Mouse (Mus musculus) forebrain, embryonic 16.5 days (tissue): ENCODE results near the gene Grid1. TPM values are rescaled to one million over a fixed set of nuclear protein-coding genes. Genes with fewer than 3 reads are reported as not detected.

Source experiments
- ATAC-seq: fragments of 200-750 bp; cut with Nextera tagmentation; 2 replicates; pipeline ENCODE4 v1.8.0; 2017; ENCODE audit warnings: mild to moderate bottlenecking, moderate library complexity
- H3K27ac ChIP-seq: fragments of 300-500 bp; sonication (generic); 2 replicates; pipeline ENCODE4 v1.5.1; 2014; ENCODE audit warnings: low read length, control low read depth
- H3K27me3 ChIP-seq: fragments of 300-500 bp; sonication (generic); replicated peaks from 2 replicates; pipeline ENCODE4 v1.6.1; 2014; ENCODE audit warnings: low read length; ENCODE audit not compliant: control insufficient read depth, insufficient read depth
- H3K36me3 ChIP-seq: fragments of 300-500 bp; sonication (generic); 2 replicates; pipeline ENCODE4 v1.6.1; 2014; ENCODE audit not compliant: control insufficient read depth, insufficient read depth
- H3K4me1 ChIP-seq: fragments of 300-500 bp; sonication (generic); replicated peaks from 2 replicates; pipeline ENCODE4 v1.6.1; 2014; ENCODE audit warnings: low read length; ENCODE audit not compliant: control insufficient read depth, insufficient read depth
- H3K4me2 ChIP-seq: fragments of 300-500 bp; sonication (generic); 2 replicates; pipeline ENCODE4 v1.6.1; 2014; ENCODE audit warnings: mild to moderate bottlenecking, low read length, control low read depth
- H3K4me3 ChIP-seq: fragments of 300-500 bp; sonication (generic); replicated peaks from 2 replicates; pipeline ENCODE4 v1.5.1; 2014; ENCODE audit warnings: mild to moderate bottlenecking, low read length, control low read depth
- H3K9ac ChIP-seq: fragments of 300-500 bp; sonication (generic); replicated peaks from 2 replicates; pipeline ENCODE4 v1.6.1; 2014; ENCODE audit warnings: low read depth, low read length, control low read depth
- H3K9me3 ChIP-seq: fragments of 300-500 bp; sonication (generic); 2 replicates; pipeline ENCODE4 v1.6.1; 2016; ENCODE audit warnings: low read length; ENCODE audit not compliant: control insufficient read depth
- WGBS: fragments of 180-500 bp; shearing (Covaris S2); extraction: QIAGEN DNeasy Blood & Tissue Kit; methylation state at CpG from one replicate; pipeline ENCODE4 v1.1.7; 2014; 5-methylcytosine and 5-hydroxymethylcytosine counted together
- polyA plus RNA-seq: library from polyadenylated mRNA; unstranded; fragments of >200 nt; fragmentation: Nextera tagmentation; extraction: Ambion mirVana; gene quantifications from 2 replicates; pipeline ENCODE4 v1.2.1, GENCODE M21; 2015

Grid1 gene
- polyA plus RNA-seq, 1 experiment from 2014 or later: 4.5 TPM

DNA sequence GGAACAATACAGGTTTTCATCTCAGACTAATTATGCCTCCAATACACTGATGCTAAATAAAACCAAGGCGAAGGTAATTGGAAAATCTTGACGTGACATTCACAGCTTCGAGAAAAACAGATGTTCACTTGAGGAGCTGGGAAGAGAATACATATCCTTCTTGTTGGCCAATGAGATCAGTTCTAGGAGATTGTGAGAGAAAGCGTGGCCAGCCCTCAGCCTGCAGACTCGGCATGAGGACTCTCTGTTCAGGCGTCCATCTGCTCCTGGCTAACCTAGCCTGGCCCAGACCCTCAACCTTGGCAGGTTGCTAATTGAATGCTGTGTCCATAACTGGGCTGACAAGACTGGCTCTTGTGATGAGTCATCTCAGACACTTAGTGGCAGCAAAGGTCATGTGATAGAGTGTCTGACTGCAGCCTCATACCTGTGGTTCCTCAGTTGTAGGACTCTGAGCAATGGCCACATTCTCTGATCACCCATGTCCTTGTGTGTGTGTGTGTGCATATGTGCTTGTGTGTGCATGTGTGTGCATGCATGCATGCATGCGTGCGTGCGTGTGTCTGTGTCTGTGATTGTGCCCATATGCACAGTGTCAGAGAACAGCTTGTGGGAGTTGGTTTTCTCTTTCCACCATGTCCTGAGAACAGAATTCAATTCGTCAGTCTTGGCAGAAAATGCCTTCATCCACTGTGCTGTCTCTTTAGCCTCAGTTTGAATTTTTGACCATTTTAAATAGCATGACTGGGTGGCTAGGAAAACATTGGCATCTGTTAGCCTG lies 225.2 kb downstream of the Grid1 start:
- Histone ChIP-seq H3K27ac (no peak overlapping the region), H3K9me3 (no peaks in the 10 kb centered on the region), H3K36me3 (no peaks in the 10 kb centered on the region), H3K27me3 (no peaks in the 10 kb centered on the region), H3K9ac (no peak overlapping the region), H3K4me1 (peaks cover 4% of the 10 kb centered on the region; the same call in 1 of the 2 replicates), H3K4me3 (no peak overlapping the region), H3K4me2 (no peak overlapping the region)
- peak; percentile 61 for ATAC-seq
- whole genome bisulfite sequencing: 53% methylated on average over 10 of the region's 10 CpGs

- Histone ChIP-seq H3K9ac (no peak overlapping the region), H3K4me2 (no peak overlapping the region), H3K4me3 (no peak overlapping the region), H3K36me3 (no peaks in the 10 kb centered on the region), H3K4me1 (peaks cover 4% of the 10 kb centered on the region; the same call in 1 of the 2 replicates), H3K27me3 (no peaks in the 10 kb centered on the region), H3K9me3 (no peaks in the 10 kb centered on the region), H3K27ac (no peak overlapping the region)
- 88% methylated on average over 8 of the region's 8 CpGs for WGBS
- ATAC-seq: no peak
Observed at GRCm38 (mm10) chr14:35049231-35049630, 229.3 kb downstream of the Grid1 start.

GRCm38 (mm10) chr14:35054139-35054538 lies 234.2 kb downstream of the Grid1 start:
- H3K36me3 ChIP-seq: no peaks in the 10 kb centered on the region
- H3K9ac ChIP-seq: no peak overlapping the region
- H3K4me2 ChIP-seq: no peak overlapping the region
- no peaks in the 10 kb centered on the region for H3K27me3 ChIP-seq
- no peaks in the 10 kb centered on the region for H3K9me3 ChIP-seq
- no peaks in the 10 kb centered on the region for H3K4me1 ChIP-seq
- H3K27ac ChIP-seq: no peak overlapping the region
- 83% methylated on average over 3 of the region's 3 CpGs for WGBS
- H3K4me3 ChIP-seq: no peak overlapping the region
- ATAC-seq: no peak

DNA sequence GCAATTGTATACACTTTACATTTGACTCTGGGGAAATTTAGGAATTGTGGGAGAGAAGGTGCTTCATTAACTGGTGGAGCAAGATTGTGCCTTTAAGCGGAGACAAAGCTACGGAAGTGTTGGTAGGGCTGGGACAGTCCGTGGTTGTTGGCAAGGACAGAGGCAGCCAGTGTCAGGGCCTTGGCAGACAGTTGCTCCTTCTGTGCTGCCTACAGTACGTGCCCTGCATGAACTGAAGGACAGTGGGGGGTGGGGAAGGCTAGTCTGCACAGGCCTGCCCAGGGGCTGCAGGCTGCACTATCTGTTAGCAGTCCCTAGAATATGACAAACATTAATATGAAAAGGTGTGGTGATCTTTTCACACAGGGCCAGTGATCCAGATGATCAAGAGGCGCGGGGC lies 254.7 kb downstream of the Grid1 start:
- peaks cover 6% of the 10 kb centered on the region for H3K4me1 ChIP-seq
- no peaks in the 10 kb centered on the region for H3K27me3 ChIP-seq
- no peaks in the 10 kb centered on the region for H3K9me3 ChIP-seq
- ATAC-seq: peak; percentile 99
- H3K4me2 ChIP-seq: no peak overlapping the region
- H3K36me3 ChIP-seq: no peaks in the 10 kb centered on the region
- 47% methylated on average over 6 of the region's 6 CpGs for WGBS
- no peak overlapping the region for H3K9ac ChIP-seq
- 0 out of 2 replicates have a peak overlapping the region, but pooled peaks have one; percentile 10 for H3K27ac ChIP-seq
- H3K4me3 ChIP-seq: no peak overlapping the region

- Histone ChIP-seq H3K4me1 (peaks cover under 1% of the 10 kb centered on the region), H3K9ac (no peak overlapping the region), H3K4me3 (no peak overlapping the region), H3K4me2 (no peak overlapping the region), H3K36me3 (no peaks in the 10 kb centered on the region), H3K27me3 (no peaks in the 10 kb centered on the region), H3K9me3 (no peaks in the 10 kb centered on the region), H3K27ac (no peak overlapping the region)
- ATAC-seq: peak; percentile 28; the same call in 1 of the 2 replicates
- WGBS: 51% methylated on average over 1 of the region's 1 CpGs
Observed at GRCm38 (mm10) chr14:35079954-35080353, 260.0 kb downstream of the Grid1 start.

DNA sequence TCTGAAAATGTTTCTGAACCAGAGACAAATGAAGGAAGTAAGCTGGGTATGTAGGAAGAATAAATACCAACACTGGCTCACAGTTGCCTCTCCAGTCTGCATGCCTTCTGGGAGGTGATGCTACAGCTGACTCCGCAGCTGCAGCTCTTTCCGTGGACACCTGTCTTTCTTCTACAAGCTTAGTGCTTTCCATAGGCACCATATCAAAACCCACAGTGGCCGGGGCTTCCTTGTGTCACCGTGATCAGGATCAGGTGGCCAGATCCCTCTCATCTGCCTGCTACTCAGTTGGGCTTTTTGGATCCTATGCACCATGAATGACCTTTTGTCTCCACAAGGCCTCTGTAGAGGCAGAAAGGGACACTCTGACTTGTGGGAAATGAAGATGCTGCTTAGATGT lies 272.7 kb downstream of the Grid1 start:
- Histone ChIP-seq H3K9me3 (peaks cover under 1% of the 10 kb centered on the region; the same call in 1 of the 2 replicates), H3K27ac (no peak overlapping the region), H3K36me3 (no peaks in the 10 kb centered on the region), H3K4me1 (peaks cover 14% of the 10 kb centered on the region), H3K4me3 (no peak overlapping the region), H3K4me2 (no peak overlapping the region), H3K9ac (no peak overlapping the region), H3K27me3 (no peaks in the 10 kb centered on the region)
- ATAC-seq: no peak
- 89% methylated on average over 4 of the region's 4 CpGs for WGBS

DNA sequence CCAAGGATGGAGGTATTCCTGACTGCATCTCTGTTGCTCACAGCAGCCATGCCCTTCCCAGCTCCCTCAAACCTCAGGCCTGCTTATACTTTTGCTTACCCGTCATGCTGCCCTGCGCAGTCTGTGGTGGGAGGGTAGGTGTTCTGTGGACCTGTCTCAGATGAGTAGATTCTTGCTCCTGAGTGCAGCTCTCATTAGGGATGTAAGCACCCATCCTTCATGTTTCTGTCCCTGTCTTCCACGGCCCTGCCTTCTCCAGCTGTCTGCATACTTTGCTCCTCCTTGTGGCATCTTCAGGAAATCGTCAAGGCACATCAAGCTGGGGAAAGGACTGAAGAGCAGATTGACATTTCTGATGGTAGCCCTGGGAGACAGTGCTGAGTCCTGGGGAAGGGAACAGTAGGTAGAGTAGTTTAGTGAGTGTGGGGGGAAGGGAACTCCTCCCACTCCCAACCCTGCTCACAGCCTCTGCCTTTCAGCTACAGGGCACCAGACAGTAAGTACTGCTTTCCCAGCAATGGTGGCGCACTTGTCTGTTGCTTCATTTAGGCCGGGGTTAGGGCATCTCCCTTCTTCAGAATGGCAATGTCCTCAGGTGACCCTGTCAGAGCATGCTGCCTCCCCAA lies 273.8 kb downstream of the Grid1 start:
- no peaks in the 10 kb centered on the region for H3K36me3 ChIP-seq
- H3K9me3 ChIP-seq: no peaks in the 10 kb centered on the region
- no peak overlapping the region for H3K4me2 ChIP-seq
- H3K27me3 ChIP-seq: no peaks in the 10 kb centered on the region
- 63% methylated on average over 6 of the region's 6 CpGs for WGBS
- H3K9ac ChIP-seq: no peak overlapping the region
- H3K4me1 ChIP-seq: peaks cover 14% of the 10 kb centered on the region
- peak; percentile 21 for ATAC-seq
- no peak overlapping the region for H3K4me3 ChIP-seq
- H3K27ac ChIP-seq: no peak overlapping the region

GRCm38 (mm10) chr14:35095506-35096059 lies 275.7 kb downstream of the Grid1 start:
- no peaks in the 10 kb centered on the region for H3K36me3 ChIP-seq
- WGBS: 12% methylated on average over 9 of the region's 9 CpGs

DNA sequence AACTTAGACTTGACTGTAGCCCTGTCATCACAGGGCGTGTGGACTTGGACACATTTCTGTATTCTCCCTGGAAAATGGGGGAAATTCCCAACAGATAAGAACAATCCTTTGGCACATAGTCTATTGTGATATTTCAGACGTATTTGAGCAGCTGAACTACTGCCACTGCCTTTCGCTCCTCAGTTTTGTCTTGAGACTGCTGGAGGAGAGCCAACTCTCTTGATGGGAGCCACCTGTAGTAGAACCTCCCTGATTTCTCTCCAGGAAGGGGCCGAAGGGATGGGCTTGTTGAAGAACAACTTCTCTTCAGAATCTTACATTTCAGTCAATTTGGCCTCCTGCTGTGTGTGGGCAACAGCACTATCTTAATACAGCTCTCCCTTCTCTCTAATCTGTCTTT lies 276.2 kb downstream of the Grid1 start:
- no peak for ATAC-seq
- Histone ChIP-seq H3K4me3 (no peak overlapping the region), H3K4me1 (peaks cover 14% of the 10 kb centered on the region), H3K27ac (no peak overlapping the region), H3K9ac (no peak overlapping the region), H3K4me2 (no peak overlapping the region), H3K9me3 (no peaks in the 10 kb centered on the region), H3K36me3 (no peaks in the 10 kb centered on the region), H3K27me3 (no peaks in the 10 kb centered on the region)
- WGBS: 22% methylated on average over 4 of the region's 4 CpGs

More at GRCm38 (mm10) chr14:35095506-35096059, 275.7 kb downstream of the Grid1 start:
- H3K4me3 ChIP-seq: no peak overlapping the region
- no peaks in the 10 kb centered on the region for H3K9me3 ChIP-seq
- ATAC-seq: peak; percentile 82
- H3K27me3 ChIP-seq: no peaks in the 10 kb centered on the region
- H3K27ac ChIP-seq: no peak overlapping the region
- no peak overlapping the region for H3K4me2 ChIP-seq
- no peak overlapping the region for H3K9ac ChIP-seq
- peaks cover 14% of the 10 kb centered on the region for H3K4me1 ChIP-seq
